Mouse (Mus musculus): ENCODE measurements at regions not wholly inside any gene's neighbourhood (a gene's known extent, or its start where the extent isn't known, plus 50 kb on each side); places are given as distances from the start of the nearest gene placed in this dataset.

DNA sequence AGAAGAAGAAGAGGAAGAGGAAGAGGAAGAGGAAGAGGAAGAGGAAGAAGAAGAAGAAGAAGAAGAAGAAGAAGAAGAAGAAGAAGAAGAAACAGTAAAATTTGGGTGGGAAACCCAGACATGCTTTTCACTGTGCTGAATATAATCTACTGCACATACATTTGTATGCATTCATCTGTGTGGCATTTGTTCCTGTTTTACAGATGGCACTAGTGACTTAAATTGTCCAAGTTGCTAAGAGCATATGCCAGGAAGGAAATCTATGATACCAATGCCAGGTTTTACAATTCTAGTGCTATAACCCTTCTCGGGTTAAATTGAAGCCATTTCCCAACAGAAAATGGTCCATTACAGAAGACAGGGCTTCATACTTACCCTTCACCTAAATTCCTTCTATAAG lies 291.7 kb upstream of the Klf6 start:
- no peak for TF ChIP-seq MAFK (IDR thresholded peaks at IDR 0.05; ENCODE audit: insufficient read depth, low read depth, low read length)
- no peak for TF ChIP-seq ZNF384 (IDR thresholded peaks at IDR 0.05; ENCODE audit: low read depth, low read length)
- no peak for TF ChIP-seq CHD2 (IDR thresholded peaks at IDR 0.05; ENCODE audit: low read depth, low read length)
- no peak for TF ChIP-seq HCFC1 (IDR thresholded peaks at IDR 0.05; ENCODE audit: borderline replicate concordance, insufficient read depth, low read length)

Measured in ES-E14 (cell line).